Mouse (Mus musculus) ES-Bruce4 (cell line): Measurements from ENCODE around the gene Snrpd2. TPM values are rescaled to one million over a fixed set of nuclear protein-coding genes. Genes with fewer than 3 reads are reported as not detected.
A peak's percentile ranks its signal among the peaks of the same experiment; 100 is the strongest.

Experiments used
- H3K27ac ChIP-seq: 2 replicates; pipeline ENCODE4 v1.5.1; 2012; ENCODE audit warnings: low read length, inconsistent platforms; ENCODE audit not compliant: insufficient read depth
- H3K27me3 ChIP-seq: 2 replicates; pipeline ENCODE4 v1.6.1; 2012; ENCODE audit warnings: mild to moderate bottlenecking, low read length, inconsistent platforms; ENCODE audit not compliant: control insufficient read depth, poor library complexity, insufficient read depth, severe bottlenecking
- H3K36me3 ChIP-seq: 2 replicates; pipeline ENCODE4 v1.6.1; 2012; ENCODE audit warnings: inconsistent platforms, mild to moderate bottlenecking, low read length, moderate library complexity; ENCODE audit not compliant: control insufficient read depth, poor library complexity, insufficient read depth, severe bottlenecking
- H3K4me1 ChIP-seq: one replicate; pipeline ENCODE4 v1.8.1; 2011; ENCODE audit warnings: low read length; ENCODE audit not compliant: control insufficient read depth, insufficient read depth
- H3K4me3 ChIP-seq: 2 replicates; pipeline ENCODE4 v1.5.1; 2011; ENCODE audit warnings: low read depth, mild to moderate bottlenecking, low read length
- H3K9ac ChIP-seq: 2 replicates; pipeline ENCODE4 v1.6.1; 2012; ENCODE audit warnings: low read depth, mild to moderate bottlenecking, inconsistent platforms; ENCODE audit not compliant: poor library complexity, severe bottlenecking
- H3K9me3 ChIP-seq: replicated peaks from 2 replicates; pipeline ENCODE4 v1.6.1; 2012; ENCODE audit warnings: mild to moderate bottlenecking, low read length, inconsistent platforms; ENCODE audit not compliant: control insufficient read depth, poor library complexity, insufficient read depth, severe bottlenecking
- CTCF ChIP-seq: IDR thresholded peaks from one replicate; pipeline ENCODE4 v1.8.1; 2011; ENCODE audit warnings: low read depth, low read length
- EP300 ChIP-seq: IDR thresholded peaks from 2 replicates; pipeline ENCODE4 v1.6.1; 2011; ENCODE audit warnings: low read depth, low read length; ENCODE audit not compliant: insufficient read depth
- POLR2A ChIP-seq: IDR thresholded peaks from one replicate; pipeline ENCODE4 v1.8.1; 2011; ENCODE audit warnings: low read length; ENCODE audit not compliant: insufficient read depth
- polyA plus RNA-seq: library from polyadenylated mRNA; stranded (reverse); fragments of >200 nt; gene quantifications from 2 replicates; pipeline ENCODE4 v1.2.4, GENCODE M21; 2011; ENCODE audit warnings: low read depth; ENCODE audit not compliant: missing spikeins, insufficient read depth, insufficient read length

The Snrpd2 gene
- polyA plus RNA-seq, 1 experiment, result 94.6 TPM

GRCm38 (mm10) chr7:19154796-19155195 lies 5.3 kb downstream of the Snrpd2 start:
- Histone ChIP-seq H3K36me3 (peaks cover 12% of the 10 kb centered on the region), H3K4me3 (no peak overlapping the region), H3K4me1 (peaks cover 2% of the 10 kb centered on the region), H3K27me3 (no peaks in the 10 kb centered on the region), H3K9me3 (no peaks in the 10 kb centered on the region), H3K27ac (no peak overlapping the region), H3K9ac (no peak overlapping the region)
- TF ChIP-seq CTCF (no peak), POLR2A (no peak), EP300 (no peak)

- Histone ChIP-seq H3K4me3 (no peak overlapping the region), H3K9ac (no peak overlapping the region), H3K36me3 (peaks cover 12% of the 10 kb centered on the region), H3K27ac (no peak overlapping the region), H3K9me3 (no peaks in the 10 kb centered on the region), H3K4me1 (no peaks in the 10 kb centered on the region), H3K27me3 (no peaks in the 10 kb centered on the region)
- TF ChIP-seq EP300 (no peak), CTCF (peak; percentile 62)
Observed at GRCm38 (mm10) chr7:19155825-19156475, 6.4 kb downstream of the Snrpd2 start.

DNA sequence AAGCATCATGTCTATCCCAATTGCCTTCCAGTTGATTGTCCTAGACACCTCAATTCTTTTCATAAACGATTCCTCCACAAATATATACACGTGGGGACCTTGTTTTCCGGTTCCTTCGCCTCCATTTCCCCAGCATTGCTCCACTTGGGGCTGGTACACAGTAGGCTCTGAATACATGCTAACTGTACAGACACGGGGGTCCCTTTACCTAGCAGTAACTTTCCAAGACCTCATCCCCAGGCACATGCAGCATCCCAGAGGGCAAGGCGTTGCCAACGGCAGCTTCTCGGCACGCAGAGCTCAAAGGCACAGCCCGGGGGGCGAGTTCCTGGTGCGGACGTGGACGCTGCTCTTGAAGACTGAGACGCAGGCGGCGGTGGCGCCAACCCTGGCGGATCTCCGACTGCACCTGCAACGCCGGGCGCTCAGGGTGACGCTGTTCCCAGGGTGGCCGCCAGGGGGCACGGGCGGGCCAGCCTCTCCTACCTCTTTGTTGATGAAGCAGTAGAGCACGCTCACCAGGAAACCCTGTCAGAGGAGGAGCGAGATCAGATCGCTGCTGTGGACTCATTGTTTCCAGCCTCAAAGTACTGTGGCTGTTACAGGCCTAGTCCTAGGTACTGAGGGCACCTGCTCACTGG lies 7.8 kb downstream of the Snrpd2 start:
- TF ChIP-seq EP300 (no peak), POLR2A (no peak), CTCF (peak; percentile 90)
- H3K27ac ChIP-seq, result no peak overlapping the region
- no peaks in the 10 kb centered on the region for H3K27me3 ChIP-seq
- H3K9ac ChIP-seq, result no peak overlapping the region
- peaks cover 6% of the 10 kb centered on the region; the same call in 1 of the 2 replicates for H3K36me3 ChIP-seq
- no peaks in the 10 kb centered on the region for H3K9me3 ChIP-seq
- peak overlapping the region; percentile 13 for H3K4me3 ChIP-seq
- no peaks in the 10 kb centered on the region for H3K4me1 ChIP-seq

- no peak for TF ChIP-seq CTCF
- no peak for TF ChIP-seq EP300
- no peak for TF ChIP-seq POLR2A
- Histone ChIP-seq H3K9ac (no peak overlapping the region), H3K27ac (no peak overlapping the region), H3K27me3 (no peaks in the 10 kb centered on the region), H3K36me3 (peaks cover under 1% of the 10 kb centered on the region; the same call in 1 of the 2 replicates), H3K4me1 (no peaks in the 10 kb centered on the region), H3K4me3 (no peak overlapping the region), H3K9me3 (no peaks in the 10 kb centered on the region)
Observed at GRCm38 (mm10) chr7:19158601-19159000, 9.1 kb downstream of the Snrpd2 start.

DNA sequence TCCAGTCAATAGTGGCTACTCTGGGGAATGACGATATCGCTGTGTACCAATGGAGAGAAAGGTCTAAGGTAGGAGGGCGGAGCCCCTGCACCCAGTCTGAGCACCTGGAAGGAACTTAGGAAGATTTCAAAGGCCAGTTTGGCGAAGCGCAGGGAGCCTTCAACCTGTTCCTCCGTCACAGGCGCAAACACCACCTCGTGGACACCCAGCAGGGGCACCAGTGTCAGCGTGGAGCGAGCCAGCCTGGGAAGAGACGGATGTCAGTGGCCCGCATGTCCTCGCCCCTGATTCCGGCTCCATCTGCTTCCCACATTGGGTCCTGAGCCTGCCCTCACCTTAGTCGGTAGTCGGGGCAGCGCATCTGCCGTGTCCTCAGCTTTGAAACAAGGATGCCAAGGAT lies 9.9 kb downstream of the Snrpd2 start:
- peaks cover 2% of the 10 kb centered on the region for H3K4me1 ChIP-seq
- peak overlapping the region; percentile 69 for H3K4me3 ChIP-seq
- no peaks in the 10 kb centered on the region for H3K36me3 ChIP-seq
- H3K9me3 ChIP-seq, result no peaks in the 10 kb centered on the region
- TF ChIP-seq CTCF (no peak), EP300 (no peak), POLR2A (no peak)
- H3K27me3 ChIP-seq, result no peaks in the 10 kb centered on the region
- H3K9ac ChIP-seq, result peak overlapping the region; percentile 54
- no peak overlapping the region for H3K27ac ChIP-seq

DNA sequence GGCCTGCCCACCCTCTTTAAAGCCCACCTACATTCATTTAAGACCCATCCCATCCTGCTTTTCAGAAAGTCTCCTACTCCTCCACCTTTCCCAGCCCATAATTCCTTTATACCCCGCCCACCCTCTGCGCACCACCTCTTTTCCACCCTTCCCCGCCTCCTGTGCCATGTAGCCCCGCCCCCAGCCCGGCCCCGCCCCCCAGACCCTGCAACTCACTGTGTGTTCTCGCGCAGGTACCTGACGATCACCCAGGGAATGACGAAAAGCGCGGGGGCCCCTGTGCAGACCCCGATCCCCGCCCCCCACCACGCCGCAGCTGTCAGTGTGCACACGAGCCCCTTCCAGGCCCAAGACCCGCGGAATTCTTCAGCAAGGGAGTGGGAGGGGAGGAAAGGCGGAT lies 10.6 kb downstream of the Snrpd2 start:
- H3K27me3 ChIP-seq, result no peaks in the 10 kb centered on the region

More for the DNA sequence above, 10.6 kb downstream of the Snrpd2 start:
- TF ChIP-seq POLR2A (no peak), EP300 (no peak), CTCF (no peak)
- Histone ChIP-seq H3K4me1 (peaks cover 2% of the 10 kb centered on the region), H3K9ac (peak overlapping the region; percentile 54), H3K4me3 (peak overlapping the region; percentile 78), H3K9me3 (no peaks in the 10 kb centered on the region), H3K36me3 (no peaks in the 10 kb centered on the region), H3K27ac (no peak overlapping the region)
